Mouse (Mus musculus): ENCODE data around the gene Gm7861. TPM values are rescaled to one million over a fixed set of nuclear protein-coding genes. Genes with fewer than 3 reads are reported as not detected.

Gm7861 gene
- polyA plus RNA-seq (2012; rRNA removed): not detected in 2 replicates

DNA sequence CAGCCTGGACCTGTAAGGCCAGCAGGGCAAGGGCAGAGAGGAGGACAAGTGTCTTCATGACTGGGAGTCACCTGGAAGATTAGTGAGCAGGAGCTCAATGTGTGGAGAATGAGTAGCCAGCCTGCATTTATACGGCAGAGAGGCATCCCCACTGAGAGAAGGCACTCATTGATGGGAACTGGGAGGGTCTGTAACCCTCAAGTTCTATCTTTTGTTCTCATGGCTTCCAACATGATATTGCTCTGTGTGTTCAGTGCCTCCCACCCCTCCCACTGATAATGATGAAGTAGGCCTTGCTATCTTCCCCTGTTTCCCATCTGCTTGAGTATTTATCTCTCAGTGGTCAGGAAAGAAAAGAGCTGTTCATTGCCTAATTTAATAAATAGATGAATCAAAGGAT lies at the start of gene Gm7861:
Gene Gm7861, minus strand, starts transcription at position 101 of the 400 bp plus-strand sequence.

DNA sequence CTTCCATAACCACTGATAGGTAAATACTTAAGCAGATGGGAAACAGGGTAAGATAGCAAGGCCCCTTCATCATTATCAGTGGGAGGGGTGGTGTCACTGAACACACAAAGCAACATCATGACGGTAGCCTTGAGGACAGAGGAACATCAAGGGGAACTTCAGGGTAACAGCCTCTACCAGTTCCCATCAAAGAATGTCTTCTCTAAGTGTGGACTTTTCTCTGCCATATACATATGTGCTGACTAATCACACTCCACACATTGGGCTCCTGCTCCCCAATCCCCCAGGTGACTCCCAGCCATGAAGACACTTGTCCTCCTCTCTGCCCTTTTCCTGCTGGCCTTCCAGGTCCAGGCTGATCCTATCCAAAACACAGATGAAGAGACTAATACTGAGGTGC lies 23.6 kb upstream of the Gm7861 start, which contains the start of gene Defa26:
Gene Defa26, plus strand, starts transcription at position 301 of the 400 bp plus-strand sequence.

DNA sequence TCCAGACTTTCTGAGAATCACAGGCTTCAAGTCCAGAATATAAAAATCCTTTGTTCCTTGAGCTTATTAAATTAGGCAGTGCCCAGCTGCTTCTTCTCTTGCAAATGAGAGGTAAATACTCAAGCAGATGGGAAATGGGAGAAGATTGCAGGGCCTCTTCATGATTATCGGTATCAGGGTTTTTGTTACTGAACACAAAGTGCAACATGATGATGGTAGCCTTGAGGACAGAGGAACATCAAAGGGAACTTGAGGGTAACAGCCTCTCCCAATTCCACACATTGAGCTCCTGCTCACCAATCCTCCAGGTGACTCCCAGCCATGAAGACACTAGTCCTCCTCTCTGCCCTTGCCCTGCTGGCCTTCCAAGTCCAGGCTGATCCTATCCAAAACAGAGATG lies 11.6 kb downstream of the Gm7861 start, which contains the start of gene Defa28:
Gene Defa28, plus strand, starts transcription at position 301 of the 400 bp plus-strand sequence.

DNA sequence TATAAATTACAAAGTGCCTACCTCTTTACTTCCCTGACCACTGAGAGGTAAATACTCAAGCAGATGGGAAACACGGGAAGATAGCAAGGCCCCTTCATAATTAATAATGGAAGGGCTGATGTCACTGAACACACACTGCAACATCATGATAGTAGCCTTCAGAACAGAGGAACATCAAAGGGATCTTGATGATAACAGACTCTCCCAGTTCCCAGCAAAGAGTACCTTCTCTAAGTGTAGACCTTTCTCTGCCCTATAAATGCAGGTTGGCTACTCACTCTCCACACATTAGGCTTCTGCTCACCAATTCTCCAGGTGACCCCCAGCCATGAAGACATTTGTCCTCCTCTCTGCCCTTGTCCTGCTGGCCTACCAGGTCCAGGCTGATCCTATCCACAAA lies 29.2 kb downstream of the Gm7861 start, which contains the start of gene Defa37:
Gene Defa37, plus strand, starts transcription at position 301 of the 400 bp plus-strand sequence.

Other genes starting within 250 kb of the Gm7861 start
- 0.35 TPM in 1 of 2 replicates, not detected in the other for gene Defa2, start 216.0 kb downstream of the Gm7861 start, polyA plus RNA-seq (2012; rRNA removed)
- gene Defa33, start 202.7 kb downstream of the Gm7861 start, polyA plus RNA-seq (2012; rRNA removed): 0.35 TPM in 1 of 2 replicates, not detected in the other
- not detected in 2 replicates for gene Defa36, start 167.1 kb downstream of the Gm7861 start, polyA plus RNA-seq (2012; rRNA removed)
- gene Gm7849, start 137.9 kb downstream of the Gm7861 start, polyA plus RNA-seq (2012; rRNA removed): 0.22 TPM in 1 of 2 replicates, not detected in the other
- not detected in 2 replicates for gene Defa20, start 85.2 kb downstream of the Gm7861 start, polyA plus RNA-seq (2012; rRNA removed)
- not detected in 2 replicates for gene Defa32, start 65.5 kb downstream of the Gm7861 start, polyA plus RNA-seq (2012; rRNA removed)
- not detected in 2 replicates for gene Defa37, start 29.1 kb downstream of the Gm7861 start, polyA plus RNA-seq (2012; rRNA removed)
- gene Defa28, start 11.5 kb downstream of the Gm7861 start, polyA plus RNA-seq (2012; rRNA removed): not detected in 2 replicates
- not detected in 2 replicates for gene Defa26, start 23.7 kb upstream of the Gm7861 start, polyA plus RNA-seq (2012; rRNA removed)
- gene Defa17, start 61.3 kb upstream of the Gm7861 start, polyA plus RNA-seq (2012; rRNA removed): not detected in 2 replicates
- gene Defa34, start 71.3 kb upstream of the Gm7861 start, polyA plus RNA-seq (2012; rRNA removed): not detected in 2 replicates
- gene AY761184, start 109.1 kb upstream of the Gm7861 start, polyA plus RNA-seq (2012; rRNA removed): not detected in 2 replicates
- gene Defa24, start 140.0 kb upstream of the Gm7861 start, polyA plus RNA-seq (2012; rRNA removed): 0.28 TPM in 1 of 2 replicates, not detected in the other
- gene Defb50, start 229.0 kb upstream of the Gm7861 start, polyA plus RNA-seq (2012; rRNA removed): not detected in 2 replicates
- gene Defb2, start 245.4 kb upstream of the Gm7861 start, polyA plus RNA-seq (2012; rRNA removed): not detected in 2 replicates